Mouse (Mus musculus): ENCODE measurements at regions not wholly inside any gene's neighbourhood (a gene's known extent, or its start where the extent isn't known, plus 50 kb on each side); places are given as distances from the start of the nearest gene placed in this dataset.

GRCm38 (mm10) chr13:90358149-90358548, 268.7 kb upstream of the Xrcc4 start:
- TF ChIP-seq CTCF (IDR thresholded peaks at IDR 0.05; ENCODE audit: control insufficient read depth, insufficient read depth, insufficient read length): no peak
- TF ChIP-seq MYOD1 (IDR thresholded peaks at IDR 0.05; ENCODE audit: control insufficient read depth, insufficient read length, low read depth): no peak
- no peak for TF ChIP-seq USF1 (IDR thresholded peaks at IDR 0.05; ENCODE audit: low read depth)
- no peak for TF ChIP-seq MAX (IDR thresholded peaks at IDR 0.05)
